Mouse (Mus musculus) forebrain, embryonic 16.5 days (tissue): ENCODE results near the gene Dnm3. TPM values are rescaled to one million over a fixed set of nuclear protein-coding genes. Genes with fewer than 3 reads are reported as not detected.

Source experiments
- ATAC-seq: fragments of 200-750 bp; cut with Nextera tagmentation; 2 replicates; pipeline ENCODE4 v1.8.0; 2017; ENCODE audit warnings: mild to moderate bottlenecking, moderate library complexity
- H3K27ac ChIP-seq: fragments of 300-500 bp; sonication (generic); 2 replicates; pipeline ENCODE4 v1.5.1; 2014; ENCODE audit warnings: low read length, control low read depth
- H3K27me3 ChIP-seq: fragments of 300-500 bp; sonication (generic); replicated peaks from 2 replicates; pipeline ENCODE4 v1.6.1; 2014; ENCODE audit warnings: low read length; ENCODE audit not compliant: control insufficient read depth, insufficient read depth
- H3K36me3 ChIP-seq: fragments of 300-500 bp; sonication (generic); 2 replicates; pipeline ENCODE4 v1.6.1; 2014; ENCODE audit not compliant: control insufficient read depth, insufficient read depth
- H3K4me1 ChIP-seq: fragments of 300-500 bp; sonication (generic); replicated peaks from 2 replicates; pipeline ENCODE4 v1.6.1; 2014; ENCODE audit warnings: low read length; ENCODE audit not compliant: control insufficient read depth, insufficient read depth
- H3K4me2 ChIP-seq: fragments of 300-500 bp; sonication (generic); 2 replicates; pipeline ENCODE4 v1.6.1; 2014; ENCODE audit warnings: mild to moderate bottlenecking, low read length, control low read depth
- H3K4me3 ChIP-seq: fragments of 300-500 bp; sonication (generic); replicated peaks from 2 replicates; pipeline ENCODE4 v1.5.1; 2014; ENCODE audit warnings: mild to moderate bottlenecking, low read length, control low read depth
- H3K9ac ChIP-seq: fragments of 300-500 bp; sonication (generic); replicated peaks from 2 replicates; pipeline ENCODE4 v1.6.1; 2014; ENCODE audit warnings: low read depth, low read length, control low read depth
- H3K9me3 ChIP-seq: fragments of 300-500 bp; sonication (generic); 2 replicates; pipeline ENCODE4 v1.6.1; 2016; ENCODE audit warnings: low read length; ENCODE audit not compliant: control insufficient read depth
- WGBS: fragments of 180-500 bp; shearing (Covaris S2); extraction: QIAGEN DNeasy Blood & Tissue Kit; methylation state at CpG from one replicate; pipeline ENCODE4 v1.1.7; 2014; 5-methylcytosine and 5-hydroxymethylcytosine counted together
- polyA plus RNA-seq: library from polyadenylated mRNA; unstranded; fragments of >200 nt; fragmentation: Nextera tagmentation; extraction: Ambion mirVana; gene quantifications from 2 replicates; pipeline ENCODE4 v1.2.1, GENCODE M21; 2015

The Dnm3 gene
- polyA plus RNA-seq, 1 experiment from 2014 or later = 41.8 TPM

- peaks cover 9% of the 10 kb centered on the region for H3K4me1 ChIP-seq
- 89% methylated on average over 1 of the region's 1 CpGs for WGBS
- no peak overlapping the region for H3K27ac ChIP-seq
- H3K4me2 ChIP-seq = no peak overlapping the region
- H3K36me3 ChIP-seq = no peaks in the 10 kb centered on the region
- no peak overlapping the region for H3K9ac ChIP-seq
- H3K4me3 ChIP-seq = no peak overlapping the region
- no peaks in the 10 kb centered on the region for H3K9me3 ChIP-seq
- H3K27me3 ChIP-seq = 0 out of 2 replicates have a peak, but pooled peaks cover 2% of the 10 kb centered on the region
- no peak for ATAC-seq
Measured at GRCm38 (mm10) chr1:162472949-162473348, 4.9 kb downstream of the Dnm3 start.

GRCm38 (mm10) chr1:162471089-162471488 lies 6.7 kb downstream of the Dnm3 start:
- Histone ChIP-seq H3K27me3 (0 out of 2 replicates have a peak, but pooled peaks cover 2% of the 10 kb centered on the region), H3K4me3 (no peak overlapping the region), H3K27ac (no peak overlapping the region), H3K4me1 (peaks cover 4% of the 10 kb centered on the region), H3K9me3 (no peaks in the 10 kb centered on the region), H3K36me3 (no peaks in the 10 kb centered on the region), H3K4me2 (no peak overlapping the region), H3K9ac (no peak overlapping the region)
- ATAC-seq = no peak

GRCm38 (mm10) chr1:162469752-162470280 lies 8.0 kb downstream of the Dnm3 start:
- Histone ChIP-seq H3K27me3 (no peaks in the 10 kb centered on the region), H3K4me3 (no peak overlapping the region), H3K9ac (no peak overlapping the region), H3K4me2 (no peak overlapping the region), H3K9me3 (no peaks in the 10 kb centered on the region), H3K36me3 (no peaks in the 10 kb centered on the region), H3K27ac (no peak overlapping the region), H3K4me1 (peaks cover 4% of the 10 kb centered on the region)
- WGBS = 85% methylated on average over 2 of the region's 2 CpGs
- no peak for ATAC-seq

- Histone ChIP-seq H3K9ac (no peak overlapping the region), H3K4me1 (no peaks in the 10 kb centered on the region), H3K36me3 (no peaks in the 10 kb centered on the region), H3K27me3 (no peaks in the 10 kb centered on the region), H3K27ac (no peak overlapping the region), H3K4me3 (no peak overlapping the region), H3K4me2 (no peak overlapping the region), H3K9me3 (no peaks in the 10 kb centered on the region)
- WGBS = 91% methylated on average over 8 of the region's 8 CpGs
- no peak for ATAC-seq
Measured at GRCm38 (mm10) chr1:162463676-162464075, 14.2 kb downstream of the Dnm3 start.

GRCm38 (mm10) chr1:162458711-162459110 lies 19.1 kb downstream of the Dnm3 start:
- Histone ChIP-seq H3K9me3 (no peaks in the 10 kb centered on the region), H3K9ac (no peak overlapping the region), H3K27me3 (no peaks in the 10 kb centered on the region), H3K4me2 (no peak overlapping the region), H3K4me3 (no peak overlapping the region), H3K36me3 (no peaks in the 10 kb centered on the region), H3K27ac (no peak overlapping the region), H3K4me1 (peaks cover 1% of the 10 kb centered on the region; the same call in 1 of the 2 replicates)
- ATAC-seq = no peak
- WGBS = 89% methylated on average over 2 of the region's 2 CpGs

GRCm38 (mm10) chr1:162456861-162457260 lies 21.0 kb downstream of the Dnm3 start:
- H3K9ac ChIP-seq = no peak overlapping the region
- ATAC-seq = no peak
- no peaks in the 10 kb centered on the region for H3K27me3 ChIP-seq
- H3K9me3 ChIP-seq = no peaks in the 10 kb centered on the region
- H3K4me2 ChIP-seq = no peak overlapping the region
- WGBS = 92% methylated on average over 6 of the region's 6 CpGs
- H3K4me1 ChIP-seq = peaks cover 4% of the 10 kb centered on the region; the same call in 1 of the 2 replicates
- H3K27ac ChIP-seq = no peak overlapping the region
- H3K4me3 ChIP-seq = no peak overlapping the region
- H3K36me3 ChIP-seq = no peaks in the 10 kb centered on the region

- H3K4me3 ChIP-seq = no peak overlapping the region
- no peak overlapping the region for H3K4me2 ChIP-seq
- H3K9ac ChIP-seq = no peak overlapping the region
- H3K27ac ChIP-seq = no peak overlapping the region
- ATAC-seq = no peak
- H3K27me3 ChIP-seq = no peaks in the 10 kb centered on the region
- 86% methylated on average over 4 of the region's 4 CpGs for WGBS
- H3K9me3 ChIP-seq = no peaks in the 10 kb centered on the region
- peaks cover 4% of the 10 kb centered on the region; the same call in 1 of the 2 replicates for H3K4me1 ChIP-seq
- no peaks in the 10 kb centered on the region for H3K36me3 ChIP-seq
Measured at GRCm38 (mm10) chr1:162456406-162456805, 21.4 kb downstream of the Dnm3 start.

GRCm38 (mm10) chr1:162453578-162453977 lies 24.3 kb downstream of the Dnm3 start:
- 21% methylated on average over 8 of the region's 8 CpGs for WGBS
- H3K4me3 ChIP-seq = no peak overlapping the region
- ATAC-seq = peak; percentile 52; the same call in 1 of the 2 replicates
- no peak overlapping the region for H3K27ac ChIP-seq
- H3K4me1 ChIP-seq = peaks cover 4% of the 10 kb centered on the region; the same call in 1 of the 2 replicates
- H3K36me3 ChIP-seq = no peaks in the 10 kb centered on the region
- H3K9ac ChIP-seq = no peak overlapping the region
- H3K27me3 ChIP-seq = no peaks in the 10 kb centered on the region
- no peak overlapping the region for H3K4me2 ChIP-seq
- H3K9me3 ChIP-seq = no peaks in the 10 kb centered on the region; the same call in 1 of the 2 replicates

GRCm38 (mm10) chr1:162453030-162453429 lies 24.8 kb downstream of the Dnm3 start:
- H3K4me2 ChIP-seq = no peak overlapping the region
- no peaks in the 10 kb centered on the region for H3K27me3 ChIP-seq
- H3K4me3 ChIP-seq = no peak overlapping the region
- 81% methylated on average over 6 of the region's 6 CpGs for WGBS
- H3K9me3 ChIP-seq = no peaks in the 10 kb centered on the region; the same call in 1 of the 2 replicates
- no peak overlapping the region for H3K9ac ChIP-seq
- H3K27ac ChIP-seq = no peak overlapping the region
- H3K36me3 ChIP-seq = no peaks in the 10 kb centered on the region
- ATAC-seq = no peak
- peaks cover 4% of the 10 kb centered on the region; the same call in 1 of the 2 replicates for H3K4me1 ChIP-seq
